19 mouse cellular contexts compared by ENCODE assay signal in genomic region chr5:25475789-25476188, GRCm38 (mm10). TPM values are rescaled to one million over a fixed set of nuclear protein-coding genes. Genes with fewer than 3 reads are reported as not detected.
"Had no signal": no experiment of that assay in that cellular context is flagged by ENCODE, and none has a peak within 500 bp of the region (broad histone marks: within the 10 kb centered on the region; RNA-seq: fewer than 3 reads in every experiment).

No protein-coding gene starts in this region.

- H3K27ac ChIP-seq: kidney, embryonic 15.5 days; left cerebral cortex, adult 2 months; limb, embryonic 10.5 days; liver, embryonic 15.5 days; midbrain, embryonic 12.5 days had no signal

- H3K36me3 ChIP-seq: kidney, embryonic 15.5 days; limb, embryonic 10.5 days; liver, embryonic 15.5 days; midbrain, embryonic 12.5 days had no signal

- H3K9me3 ChIP-seq: kidney, embryonic 15.5 days; limb, embryonic 10.5 days; liver, embryonic 15.5 days; midbrain, embryonic 12.5 days had no signal

- H3K9ac ChIP-seq: kidney, embryonic 15.5 days; liver, embryonic 15.5 days; lung, embryonic 14.5 days; midbrain, embryonic 12.5 days had no signal

- H3K27me3 ChIP-seq: kidney, embryonic 15.5 days; liver, embryonic 15.5 days; midbrain, embryonic 12.5 days had no signal

- DNase-seq: kidney, adult 2 months; kidney, postnatal 14 days; lung, embryonic 14.5 days; right cerebral cortex, adult 18-20 months; spleen, adult 18-20 months; thymus, adult 2 months; thymus, postnatal 25 days had no signal

- H3K4me2 ChIP-seq: kidney, embryonic 15.5 days; liver, embryonic 15.5 days; lung, embryonic 14.5 days; midbrain, embryonic 12.5 days had no signal

- ATAC-seq: intestine, embryonic 16.5 days had no signal

- H3K4me3 ChIP-seq: kidney, embryonic 15.5 days; left cerebral cortex, adult 2 months; limb, embryonic 10.5 days; liver, embryonic 15.5 days; midbrain, embryonic 12.5 days had no signal

RNA-seq across cellular contexts. Expression of gene Cct8l1, which starts 40.1 kb away (rescaled TPM):
- total RNA-seq: layer of hippocampus, postnatal 14 days; left cerebral cortex, postnatal 14 days; midbrain, postnatal 0 days had no signal
- polyA plus RNA-seq: intestine, embryonic 16.5 days; kidney, embryonic 15.5 days; large intestine, adult 2 months; limb, embryonic 10.5 days; lung, embryonic 14.5 days; midbrain, embryonic 12.5 days; midbrain, postnatal 0 days; neural tube, embryonic 14.5 days; stomach, embryonic 14.5 days had no signal
